Mouse (Mus musculus) Patski (cell line): ENCODE measurements around the gene Kcng3. TPM values are rescaled to one million over a fixed set of nuclear protein-coding genes. Genes with fewer than 3 reads are reported as not detected.

Experiments
- ATAC-seq: fragments of 100-300 bp; one replicate; pipeline ENCODE4 v1.8.0; 2021
- CTCF ChIA-PET: fragments of 350-600 bp; sonication (Branson Sonifier 250); formaldehyde crosslinking; loops from one replicate; lab custom pipeline; 2022; ENCODE audit warnings: inconsistent platforms; lab: Charles Lee
- POLR2A ChIA-PET: fragments of 350-600 bp; sonication (Branson Sonifier 250); formaldehyde crosslinking; loops from one replicate; lab custom pipeline; 2022; ENCODE audit warnings: antibody characterized with exemption, inconsistent platforms; lab: Charles Lee
- DNase-seq: peaks from one replicate; pipeline ENCODE4 v3.0.0-alpha.2; 2011; ENCODE audit warnings: low read depth, low spot score
- H3K27me3 ChIP-seq: fragments of 371-371 bp; one replicate; pipeline ENCODE4 v1.5.1; 2021
- CTCF ChIP-seq: fragments of 100-300 bp; IDR thresholded peaks from one replicate; pipeline ENCODE4 v1.5.1; 2021
- in situ Hi-C: fragments of 300-500 bp; cut with MboI; formaldehyde crosslinking; loops from 3 replicates; pipeline ENCODE4 v1.11.1; 2018; ENCODE audit warnings: low pct_unique_long_range_greater_than_20kb, mixed read lengths
- polyA plus RNA-seq: library from polyadenylated mRNA; unstranded; gene quantifications from one replicate; pipeline ENCODE4 v1.2.3, GENCODE M21; 2021

Gene Kcng3
- polyA plus RNA-seq, 1 experiment from 2014 or later, result not detected

GRCm38 (mm10) chr17:83630787-83631678 is 662 bp downstream of the Kcng3 start:
- peak; percentile 5 for ATAC-seq
- peaks cover 42% of the 10 kb centered on the region for H3K27me3 ChIP-seq
- in situ Hi-C loops, result loop anchor here (5.0 to 10.0 kb wide), 2 partner anchors 221 to 606 kb away; no protein-coding TSS in a partner anchor
- POLR2A ChIA-PET, result no interaction called here
- no peak for TF ChIP-seq CTCF
- CTCF ChIA-PET, result no interaction called here
- DNase-seq, result no peak

DNA sequence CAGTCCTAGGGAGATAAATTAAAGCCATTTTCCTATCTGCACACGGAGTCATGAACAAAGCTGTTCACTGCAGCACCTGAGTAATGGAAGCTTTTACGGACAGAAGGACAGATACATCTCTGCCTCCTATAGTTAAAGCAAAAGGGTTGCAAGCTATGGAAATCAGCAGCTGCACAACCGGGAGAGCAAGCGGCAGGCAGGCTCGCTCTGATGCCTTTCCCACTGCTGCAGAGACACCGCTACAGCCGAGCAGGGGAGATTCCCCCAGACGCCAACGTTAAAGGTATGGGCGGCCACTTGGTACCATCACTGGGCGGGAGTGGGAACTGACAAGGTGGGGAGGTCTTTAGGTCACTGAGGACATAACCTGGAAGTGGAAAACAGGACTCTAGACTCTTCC is 17.8 kb downstream of the Kcng3 start:
- ATAC-seq (no peak), DNase-seq (no peak)
- POLR2A ChIA-PET, result no interaction called here
- no peaks in the 10 kb centered on the region for H3K27me3 ChIP-seq
- CTCF ChIA-PET, result no interaction called here
- no peak for TF ChIP-seq CTCF
- in situ Hi-C loops, result no loop called here

GRCm38 (mm10) chr17:83609532-83609931 is 22.2 kb downstream of the Kcng3 start:
- no peak for ATAC-seq
- ChIA-PET CTCF (interaction anchor here (1.3 kb wide), 1 partner anchor 46 kb away, joined by 3 read pairs; no protein-coding TSS in a partner anchor), POLR2A (no interaction called here)
- H3K27me3 ChIP-seq, result no peaks in the 10 kb centered on the region
- no peak for TF ChIP-seq CTCF
- in situ Hi-C loops, result no loop called here
- no peak for DNase-seq

- no peak for DNase-seq
- in situ Hi-C loops, result no loop called here
- ChIA-PET POLR2A (no interaction called here), CTCF (no interaction called here)
- peaks cover 3% of the 10 kb centered on the region for H3K27me3 ChIP-seq
- no peak for TF ChIP-seq CTCF
- no peak for ATAC-seq
Measured at GRCm38 (mm10) chr17:83600976-83601375, 30.7 kb downstream of the Kcng3 start.

GRCm38 (mm10) chr17:83595966-83596365 is 35.7 kb downstream of the Kcng3 start:
- TF ChIP-seq CTCF, result no peak
- POLR2A ChIA-PET, result no interaction called here
- CTCF ChIA-PET, result interaction anchor here (0.8 kb wide), 1 partner anchor 11 kb away, joined by 3 read pairs; no protein-coding TSS in a partner anchor
- no peak for DNase-seq
- H3K27me3 ChIP-seq, result peaks cover 3% of the 10 kb centered on the region
- no peak for ATAC-seq
- in situ Hi-C loops, result no loop called here

DNA sequence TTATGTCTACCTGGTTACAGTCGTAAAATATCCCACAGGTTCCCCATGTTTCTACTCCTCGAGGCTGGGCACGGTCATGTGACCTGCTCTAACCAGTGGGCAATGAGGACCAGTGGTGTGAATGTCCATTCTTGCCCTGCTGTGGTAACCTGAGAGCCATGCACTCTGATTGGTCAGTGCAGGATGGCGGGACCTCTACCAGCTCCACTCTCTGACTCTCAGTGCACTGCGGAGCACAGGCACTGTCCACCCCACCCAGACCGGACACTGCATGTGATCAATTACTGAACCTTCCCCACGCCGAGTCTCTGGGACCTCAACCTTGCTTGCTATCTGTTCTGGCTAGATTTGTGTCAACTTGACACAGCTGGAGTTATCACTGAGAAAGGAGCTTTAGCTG is 37.2 kb downstream of the Kcng3 start:
- POLR2A ChIA-PET, result no interaction called here
- in situ Hi-C loops, result no loop called here
- CTCF ChIA-PET, result no interaction called here
- ATAC-seq, result no peak
- no peak for TF ChIP-seq CTCF
- H3K27me3 ChIP-seq, result peaks cover 3% of the 10 kb centered on the region
- DNase-seq, result no peak

DNA sequence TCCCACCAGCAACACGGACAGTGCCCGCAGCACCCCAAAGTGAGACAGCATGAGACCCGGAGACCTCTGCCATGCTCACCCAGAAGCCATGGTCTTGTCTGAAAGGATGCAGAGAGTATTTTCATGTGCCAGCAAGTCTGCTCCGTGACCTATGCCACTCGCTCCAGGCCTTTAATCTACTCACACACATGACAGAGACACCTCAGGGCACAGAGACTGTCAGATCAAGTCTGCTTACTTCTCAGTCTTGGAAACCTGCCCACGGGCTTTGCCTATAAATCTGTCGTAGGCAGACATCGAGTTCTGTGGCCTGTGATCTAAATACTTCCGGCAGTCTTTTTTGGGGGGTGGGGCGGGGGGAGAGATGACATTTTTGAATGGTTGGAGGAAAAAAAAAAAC is 38.3 kb downstream of the Kcng3 start:
- POLR2A ChIA-PET, result no interaction called here
- CTCF ChIA-PET, result no interaction called here
- ATAC-seq, result no peak
- no peak for DNase-seq
- in situ Hi-C loops, result no loop called here
- peaks cover 3% of the 10 kb centered on the region for H3K27me3 ChIP-seq
- no peak for TF ChIP-seq CTCF

DNA sequence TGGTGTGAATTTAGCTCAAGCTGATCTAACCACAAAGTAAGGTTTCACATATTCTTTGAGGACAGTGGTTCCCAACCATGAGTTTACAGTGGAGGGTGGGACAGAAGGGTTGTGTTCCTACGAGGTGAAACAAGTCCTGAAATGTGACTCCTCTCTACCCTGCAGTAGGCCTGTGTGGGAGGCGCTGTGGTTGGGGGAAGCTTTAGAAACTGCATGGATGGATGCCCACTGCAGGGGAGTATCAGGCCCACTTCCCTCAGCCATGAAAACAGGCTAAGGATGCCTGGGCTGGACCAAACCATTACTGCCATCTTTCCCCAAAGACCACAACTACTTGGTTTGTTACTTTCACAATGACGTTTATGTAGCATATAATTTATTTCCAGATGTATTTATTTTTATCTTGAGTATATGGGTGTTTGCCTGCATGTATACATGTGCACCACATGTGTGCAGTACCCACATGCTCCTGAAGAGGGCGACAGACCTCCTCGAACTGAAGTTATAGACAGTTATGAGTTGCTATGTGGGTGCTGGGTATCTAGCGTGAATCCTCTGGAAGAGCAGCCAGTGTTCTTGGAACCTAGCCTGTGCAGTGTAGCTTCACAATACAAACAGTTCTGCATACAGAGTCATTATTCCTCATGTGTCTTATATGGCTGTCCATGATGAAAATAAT is 42.9 kb downstream of the Kcng3 start:
- ChIA-PET CTCF (interaction anchor here (1.1 kb wide), 1 partner anchor 13 kb away, joined by 3 read pairs; no protein-coding TSS in a partner anchor), POLR2A (no interaction called here)
- H3K27me3 ChIP-seq, result no peaks in the 10 kb centered on the region
- in situ Hi-C loops, result no loop called here
- DNase-seq, result no peak
- ATAC-seq, result no peak
- no peak for TF ChIP-seq CTCF

GRCm38 (mm10) chr17:83587731-83588130 is 44.0 kb downstream of the Kcng3 start:
- TF ChIP-seq CTCF, result no peak
- ATAC-seq (no peak), DNase-seq (no peak)
- in situ Hi-C loops, result no loop called here
- H3K27me3 ChIP-seq, result no peaks in the 10 kb centered on the region
- CTCF ChIA-PET, result interaction anchor here (1.1 kb wide), 1 partner anchor 12 kb away, joined by 3 read pairs; no protein-coding TSS in a partner anchor
- POLR2A ChIA-PET, result no interaction called here

GRCm38 (mm10) chr17:83582585-83582984 is 49.1 kb downstream of the Kcng3 start:
- DNase-seq (no peak), ATAC-seq (no peak)
- TF ChIP-seq CTCF, result no peak
- H3K27me3 ChIP-seq, result peaks cover 3% of the 10 kb centered on the region
- POLR2A ChIA-PET, result interaction anchor here (0.6 kb wide), 1 partner anchor 76 kb away, joined by 3 read pairs; no protein-coding TSS in a partner anchor
- CTCF ChIA-PET, result no interaction called here
- in situ Hi-C loops, result no loop called here
